Mouse (Mus musculus): ENCODE data around the gene Gtf2a1l. TPM values are rescaled to one million over a fixed set of nuclear protein-coding genes. Genes with fewer than 3 reads are reported as not detected.

The Gtf2a1l gene
- polyA plus RNA-seq, 1 experiment from 2014 or later, result 0.39 TPM

DNA sequence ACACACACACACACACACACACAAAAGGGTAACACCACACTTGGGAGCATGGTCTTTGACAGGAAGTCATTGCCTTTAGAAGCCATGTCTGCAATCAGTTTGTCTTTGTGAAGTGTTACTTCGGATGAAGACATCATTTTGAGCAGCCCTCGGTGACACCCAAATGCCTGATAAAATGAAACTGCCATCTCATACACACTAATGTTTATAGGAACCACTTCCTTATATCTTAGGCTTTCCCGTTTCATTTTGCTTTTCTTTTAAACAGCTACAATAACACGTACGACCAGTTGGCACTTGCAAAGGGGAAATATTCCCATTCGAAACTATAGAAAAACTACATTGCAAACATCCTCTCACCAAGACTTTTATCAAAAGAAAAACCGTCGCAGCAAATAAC is 81.2 kb downstream of the Gtf2a1l start:
- Histone ChIP-seq H3K9ac (ENCODE audit: low read depth, low read length) (no peak overlapping the region), H3K36me3 (ENCODE audit: control insufficient read depth, insufficient read depth, low read length) (no peaks in the 10 kb centered on the region), H3K4me1 (replicated peaks; ENCODE audit: control insufficient read depth, insufficient read depth, low read length) (peaks cover 5% of the 10 kb centered on the region), H3K27me3 (ENCODE audit: control insufficient read depth, insufficient read depth, low read length) (no peaks in the 10 kb centered on the region), H3K4me3 (ENCODE audit: low read depth, low read length) (no peak overlapping the region), H3K9me3 (ENCODE audit: control insufficient read depth, low read length) (no peaks in the 10 kb centered on the region), H3K4me2 (replicated peaks; ENCODE audit: low read depth, low read length) (no peak overlapping the region), H3K27ac (ENCODE audit: low read depth, low read length) (no peak overlapping the region)
- ATAC-seq (ENCODE audit: low FRiP score), result no peak
- WGBS, result 68% methylated on average over 8 of the region's 8 CpGs
- DNase-seq (ENCODE audit: low spot score), result no peak

DNA sequence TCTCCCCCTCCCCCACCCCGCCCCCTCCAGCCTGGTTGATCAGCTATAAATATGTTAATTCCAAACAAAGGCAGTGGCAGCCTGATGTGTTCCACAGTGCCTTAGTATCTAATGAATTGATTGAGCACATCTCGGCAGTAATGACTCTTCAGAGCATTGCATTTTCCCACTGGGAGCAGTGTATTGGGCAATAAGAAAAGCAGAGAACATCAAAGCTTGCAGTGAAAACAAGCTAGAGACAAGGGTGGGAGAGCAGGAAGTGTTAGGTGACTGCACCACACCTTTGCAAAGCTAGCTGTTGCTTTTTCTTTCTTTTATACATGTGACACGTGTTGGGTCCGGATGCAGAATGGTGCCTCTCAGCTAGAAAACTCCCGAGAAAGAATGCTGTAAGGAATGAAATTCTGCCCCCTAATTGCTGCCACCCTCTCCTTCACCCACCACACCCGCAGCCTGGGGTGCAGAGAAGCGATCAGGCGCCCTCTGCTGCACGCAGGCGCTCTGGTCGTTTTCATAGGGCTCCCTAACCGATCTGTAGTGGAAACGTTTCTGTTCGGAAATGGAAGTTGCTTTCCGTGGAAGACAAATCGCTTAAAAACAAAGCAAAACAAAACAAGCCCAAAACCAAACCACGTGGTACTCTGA is 84.5 kb downstream of the Gtf2a1l start:
- Histone ChIP-seq H3K36me3 (ENCODE audit: control insufficient read depth, insufficient read depth, low read length) (no peaks in the 10 kb centered on the region), H3K9ac (ENCODE audit: low read depth, low read length) (no peak overlapping the region), H3K4me3 (ENCODE audit: low read depth, low read length) (no peak overlapping the region), H3K9me3 (ENCODE audit: control insufficient read depth, low read length) (no peaks in the 10 kb centered on the region), H3K27me3 (ENCODE audit: control insufficient read depth, insufficient read depth, low read length) (no peaks in the 10 kb centered on the region), H3K4me1 (replicated peaks; ENCODE audit: control insufficient read depth, insufficient read depth, low read length) (peaks cover 5% of the 10 kb centered on the region), H3K27ac (ENCODE audit: low read depth, low read length) (0 out of 2 replicates have a peak overlapping the region, but pooled peaks have one; percentile 17), H3K4me2 (replicated peaks; ENCODE audit: low read depth, low read length) (peak overlapping the region; percentile 5; the same call in 1 of the 2 replicates)
- DNase-seq (ENCODE audit: low spot score), result peak; percentile 68
- ATAC-seq (ENCODE audit: low FRiP score), result peak; percentile 68
- WGBS, result 9% methylated on average over 17 of the region's 17 CpGs

DNA sequence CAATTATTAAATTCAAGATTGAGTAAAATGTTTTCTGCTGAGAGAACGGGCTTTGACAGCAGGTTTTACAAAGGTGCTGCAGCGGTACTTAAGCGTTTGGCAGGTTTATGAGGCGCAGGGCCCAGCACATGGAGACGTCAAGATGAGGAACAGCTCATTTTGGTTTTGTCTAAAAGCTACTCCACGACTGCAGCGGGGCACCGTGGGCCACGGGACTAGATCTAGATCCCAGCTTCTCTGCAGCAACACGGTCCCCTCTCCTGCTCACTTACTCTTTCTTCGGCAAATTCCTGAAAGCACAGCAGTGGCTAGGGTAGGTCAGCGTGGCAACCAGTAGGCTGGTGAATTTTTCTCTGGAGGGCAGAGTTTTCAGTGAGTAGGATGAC is 85.0 kb downstream of the Gtf2a1l start:
- Histone ChIP-seq H3K9ac (ENCODE audit: low read depth, low read length) (no peak overlapping the region), H3K27ac (ENCODE audit: low read depth, low read length) (no peak overlapping the region), H3K27me3 (ENCODE audit: control insufficient read depth, insufficient read depth, low read length) (no peaks in the 10 kb centered on the region), H3K4me3 (ENCODE audit: low read depth, low read length) (no peak overlapping the region), H3K9me3 (ENCODE audit: control insufficient read depth, low read length) (no peaks in the 10 kb centered on the region), H3K4me1 (replicated peaks; ENCODE audit: control insufficient read depth, insufficient read depth, low read length) (peaks cover 7% of the 10 kb centered on the region), H3K36me3 (ENCODE audit: control insufficient read depth, insufficient read depth, low read length) (no peaks in the 10 kb centered on the region), H3K4me2 (replicated peaks; ENCODE audit: low read depth, low read length) (0 out of 2 replicates have a peak overlapping the region, but pooled peaks have one; percentile 5)
- DNase-seq (ENCODE audit: low spot score) (no peak), ATAC-seq (ENCODE audit: low FRiP score) (no peak)
- WGBS, result 60% methylated on average over 12 of the region's 12 CpGs

DNA sequence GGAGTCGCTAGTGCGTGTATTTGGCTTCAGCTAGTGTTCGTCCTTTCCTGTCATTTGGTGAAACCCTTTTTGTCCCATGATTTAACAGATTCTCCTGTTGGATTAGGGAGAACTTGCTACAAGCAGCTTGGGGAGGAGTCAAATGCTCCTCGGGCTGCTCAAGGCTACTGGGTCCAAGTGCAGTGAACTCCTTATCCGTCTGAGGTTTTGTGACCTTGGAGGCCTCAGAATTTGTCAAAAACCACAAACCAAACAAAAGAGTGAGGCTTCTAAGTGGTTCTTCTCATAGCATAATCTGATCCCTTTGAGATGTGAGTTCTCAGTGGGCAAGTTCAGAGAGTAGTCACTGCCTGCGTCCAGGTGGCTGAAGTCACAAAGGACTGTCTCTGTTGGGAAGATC is 87.3 kb downstream of the Gtf2a1l start:
- ATAC-seq (ENCODE audit: low FRiP score) (no peak), DNase-seq (ENCODE audit: low spot score) (no peak)
- no peak overlapping the region for H3K4me2 ChIP-seq (replicated peaks; ENCODE audit: low read depth, low read length)
- H3K9me3 ChIP-seq (ENCODE audit: control insufficient read depth, low read length), result no peaks in the 10 kb centered on the region
- H3K9ac ChIP-seq (ENCODE audit: low read depth, low read length), result no peak overlapping the region
- peaks cover 8% of the 10 kb centered on the region for H3K4me1 ChIP-seq (replicated peaks; ENCODE audit: control insufficient read depth, insufficient read depth, low read length)
- H3K4me3 ChIP-seq (ENCODE audit: low read depth, low read length), result no peak overlapping the region
- 73% methylated on average over 6 of the region's 6 CpGs for WGBS
- H3K27ac ChIP-seq (ENCODE audit: low read depth, low read length), result no peak overlapping the region
- no peaks in the 10 kb centered on the region for H3K36me3 ChIP-seq (ENCODE audit: control insufficient read depth, insufficient read depth, low read length)
- H3K27me3 ChIP-seq (ENCODE audit: control insufficient read depth, insufficient read depth, low read length), result no peaks in the 10 kb centered on the region

DNA sequence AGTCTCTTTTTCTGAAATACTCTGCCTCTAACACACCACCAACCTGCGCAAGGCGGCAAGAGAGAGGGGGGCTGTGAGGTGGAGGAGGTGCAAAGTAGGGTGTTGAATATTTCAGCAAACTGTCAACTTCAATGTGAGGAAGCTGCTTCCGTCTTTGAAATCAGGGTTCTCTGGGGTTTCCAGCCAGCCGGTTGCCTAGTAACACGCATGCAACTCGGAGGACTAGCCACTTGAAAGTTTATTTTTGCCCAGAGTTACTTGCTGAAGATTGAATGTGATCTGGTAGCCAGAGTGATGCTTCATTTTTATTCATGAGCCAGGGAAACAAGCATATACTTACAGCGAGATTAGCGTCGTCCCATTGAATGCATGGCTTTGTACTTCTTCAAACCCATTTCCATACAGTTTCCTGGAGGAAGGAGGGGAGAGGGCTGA is 89.6 kb downstream of the Gtf2a1l start:
- WGBS, result 12% methylated on average over 9 of the region's 9 CpGs
- no peaks in the 10 kb centered on the region for H3K9me3 ChIP-seq (ENCODE audit: control insufficient read depth, low read length)
- H3K4me3 ChIP-seq (ENCODE audit: low read depth, low read length), result no peak overlapping the region
- ATAC-seq (ENCODE audit: low FRiP score), result peak; percentile 70
- no peaks in the 10 kb centered on the region for H3K27me3 ChIP-seq (ENCODE audit: control insufficient read depth, insufficient read depth, low read length)
- no peaks in the 10 kb centered on the region for H3K36me3 ChIP-seq (ENCODE audit: control insufficient read depth, insufficient read depth, low read length)
- no peak overlapping the region for H3K27ac ChIP-seq (ENCODE audit: low read depth, low read length)
- DNase-seq (ENCODE audit: low spot score), result peak; percentile 54
- H3K4me1 ChIP-seq (replicated peaks; ENCODE audit: control insufficient read depth, insufficient read depth, low read length), result peaks cover 3% of the 10 kb centered on the region; the same call in 1 of the 2 replicates
- H3K9ac ChIP-seq (ENCODE audit: low read depth, low read length), result no peak overlapping the region
- H3K4me2 ChIP-seq (replicated peaks; ENCODE audit: low read depth, low read length), result no peak overlapping the region

DNA sequence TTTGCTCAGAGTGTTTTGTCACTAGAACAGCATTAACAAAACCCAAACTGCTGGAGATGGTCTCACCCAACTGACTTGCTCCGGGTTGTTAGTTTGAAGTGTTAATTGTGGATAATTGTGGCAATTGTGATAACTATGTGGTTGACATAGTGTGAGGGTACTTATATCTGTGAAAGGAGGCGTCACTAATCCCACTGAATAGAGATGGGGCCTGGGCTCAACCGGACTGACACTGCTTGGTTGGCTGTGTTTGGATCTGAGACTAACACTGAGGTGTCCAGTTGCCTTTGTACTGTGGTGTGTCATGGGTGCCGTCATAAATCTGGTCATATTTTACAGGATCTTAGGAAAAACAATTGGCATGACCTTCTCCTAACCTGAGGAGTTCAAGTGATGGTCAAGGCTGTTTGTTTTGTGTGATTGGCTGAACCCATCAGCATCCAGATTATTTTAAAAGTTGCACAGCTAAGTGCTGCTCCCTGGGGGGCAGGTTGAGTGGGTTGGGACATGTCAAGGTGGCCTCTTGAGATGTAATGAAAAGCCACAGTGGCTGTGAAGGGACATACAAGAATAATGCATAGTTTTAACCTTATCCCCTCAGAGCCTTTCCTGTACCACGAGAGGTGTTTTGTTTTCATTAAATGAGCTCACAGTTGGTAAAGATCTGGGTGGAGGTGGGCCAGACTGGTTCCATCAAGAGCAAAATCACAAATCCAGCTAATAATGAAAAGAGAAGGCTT is 95.1 kb downstream of the Gtf2a1l start:
- Histone ChIP-seq H3K9me3 (ENCODE audit: control insufficient read depth, low read length) (no peaks in the 10 kb centered on the region), H3K4me2 (replicated peaks; ENCODE audit: low read depth, low read length) (no peak overlapping the region), H3K4me3 (ENCODE audit: low read depth, low read length) (no peak overlapping the region), H3K27ac (ENCODE audit: low read depth, low read length) (0 out of 2 replicates have a peak overlapping the region, but pooled peaks have one; percentile 7), H3K36me3 (ENCODE audit: control insufficient read depth, insufficient read depth, low read length) (no peaks in the 10 kb centered on the region), H3K27me3 (ENCODE audit: control insufficient read depth, insufficient read depth, low read length) (no peaks in the 10 kb centered on the region), H3K9ac (ENCODE audit: low read depth, low read length) (no peak overlapping the region), H3K4me1 (replicated peaks; ENCODE audit: control insufficient read depth, insufficient read depth, low read length) (0 out of 2 replicates have a peak, but pooled peaks cover under 1% of the 10 kb centered on the region)
- peak; percentile 62 for ATAC-seq (ENCODE audit: low FRiP score)
- WGBS, result 22% methylated on average over 5 of the region's 5 CpGs
- no peak for DNase-seq (ENCODE audit: low spot score)

DNA sequence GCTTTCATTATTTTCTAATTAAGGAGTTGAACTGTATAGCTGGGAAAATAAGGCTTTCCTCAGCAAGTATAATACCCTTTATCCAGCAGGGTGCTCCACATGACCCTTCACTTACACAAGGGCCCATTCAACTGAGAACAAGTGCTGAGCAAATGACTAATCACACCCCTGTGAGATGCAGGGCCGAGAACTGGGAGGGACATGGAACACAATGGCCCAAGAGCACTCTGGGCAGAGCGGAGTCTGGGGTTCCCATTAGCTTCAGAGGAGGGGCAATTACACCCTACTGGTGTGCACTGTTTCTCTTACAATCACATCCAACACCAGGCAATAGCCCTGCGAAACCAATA is 95.7 kb downstream of the Gtf2a1l start:
- Histone ChIP-seq H3K9me3 (ENCODE audit: control insufficient read depth, low read length) (no peaks in the 10 kb centered on the region), H3K4me2 (replicated peaks; ENCODE audit: low read depth, low read length) (no peak overlapping the region), H3K27me3 (ENCODE audit: control insufficient read depth, insufficient read depth, low read length) (no peaks in the 10 kb centered on the region), H3K27ac (ENCODE audit: low read depth, low read length) (no peak overlapping the region), H3K36me3 (ENCODE audit: control insufficient read depth, insufficient read depth, low read length) (no peaks in the 10 kb centered on the region), H3K4me1 (replicated peaks; ENCODE audit: control insufficient read depth, insufficient read depth, low read length) (no peaks in the 10 kb centered on the region), H3K4me3 (ENCODE audit: low read depth, low read length) (no peak overlapping the region), H3K9ac (ENCODE audit: low read depth, low read length) (no peak overlapping the region)
- ATAC-seq (ENCODE audit: low FRiP score) (peak; percentile 88), DNase-seq (ENCODE audit: low spot score) (peak; percentile 57)
- 22% methylated on average over 3 of the region's 3 CpGs for WGBS
